Mouse (Mus musculus): ENCODE data around the gene Tpd52l2. TPM values are rescaled to one million over a fixed set of nuclear protein-coding genes. Genes with fewer than 3 reads are reported as not detected.

The Tpd52l2 gene
- polyA plus RNA-seq (2017; shearing (Covaris generic)): 86.9 TPM

DNA sequence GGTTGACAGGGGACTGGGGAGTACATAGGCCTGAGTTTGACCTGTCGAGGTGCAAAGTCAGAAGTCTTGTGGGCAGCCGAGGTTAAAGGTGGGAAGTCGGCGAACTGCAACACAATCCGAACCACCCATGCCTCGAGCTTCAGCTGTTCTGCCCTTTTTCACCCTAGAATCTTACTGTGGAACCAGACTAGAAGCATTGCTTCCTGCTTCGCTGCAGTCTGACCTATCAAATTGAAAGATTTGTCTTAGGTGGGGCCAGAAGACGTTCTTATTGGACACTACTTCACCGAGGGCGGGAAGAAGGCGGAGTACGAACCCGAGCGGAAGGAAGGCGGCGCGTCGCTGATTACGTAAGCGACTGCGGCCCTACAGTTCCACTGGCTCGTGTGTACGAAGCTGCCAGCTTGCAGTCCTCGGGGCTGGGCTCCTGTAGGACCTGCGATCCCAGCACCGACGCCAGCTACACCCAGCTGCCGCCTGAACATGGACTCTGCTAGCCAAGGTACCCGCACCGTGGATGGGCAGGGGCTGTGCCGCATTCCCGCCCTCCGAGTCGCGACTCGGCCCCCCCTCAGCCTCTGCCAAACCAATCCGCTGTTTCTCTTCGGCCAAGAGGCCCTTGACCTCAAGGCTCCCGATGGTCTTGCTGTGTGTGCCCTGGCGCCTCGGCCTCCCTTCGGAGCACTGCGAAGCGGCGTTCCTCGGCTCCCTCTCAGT lies at the start of gene Tpd52l2:
TSS of gene Tpd52l2 (plus strand) at position 312 of the 717 bp plus-strand sequence.

DNA sequence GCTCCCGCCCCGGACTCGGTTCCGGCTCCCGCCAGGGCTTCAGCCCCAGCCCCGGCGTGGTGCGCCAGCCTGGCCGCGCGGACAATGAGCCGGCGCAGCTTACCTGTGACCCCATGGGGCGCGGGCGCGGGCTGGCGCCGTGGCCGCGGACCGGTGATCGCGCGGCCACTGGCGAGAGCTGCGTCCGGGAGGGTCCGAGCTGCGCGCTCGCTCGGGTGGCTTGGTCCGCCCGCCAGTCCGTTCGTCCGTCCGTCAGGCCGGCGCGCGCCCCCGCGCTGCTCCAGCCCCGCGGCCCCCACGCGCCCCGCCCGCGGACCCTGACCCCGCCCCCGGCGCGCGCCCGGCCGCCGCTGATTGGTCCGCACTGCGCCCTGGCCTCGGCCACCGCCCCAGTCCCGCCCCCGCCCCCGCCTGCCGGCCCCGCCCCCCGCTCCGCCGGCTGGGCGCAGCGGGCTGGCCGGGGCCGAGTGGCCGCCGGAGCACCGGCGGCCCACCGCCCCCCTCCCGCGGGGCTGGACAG lies 37.7 kb upstream of the Tpd52l2 start, which contains the start of gene Zbtb46:
TSS of gene Zbtb46 (minus strand) at position 274 of the 520 bp plus-strand sequence.

GRCm38 (mm10) chr2:181493156-181493927 lies 3.6 kb upstream of the Tpd52l2 start, which contains the start of gene Abhd16b:
Gene Abhd16b (plus strand): TSS chr2:181493206.

DNA sequence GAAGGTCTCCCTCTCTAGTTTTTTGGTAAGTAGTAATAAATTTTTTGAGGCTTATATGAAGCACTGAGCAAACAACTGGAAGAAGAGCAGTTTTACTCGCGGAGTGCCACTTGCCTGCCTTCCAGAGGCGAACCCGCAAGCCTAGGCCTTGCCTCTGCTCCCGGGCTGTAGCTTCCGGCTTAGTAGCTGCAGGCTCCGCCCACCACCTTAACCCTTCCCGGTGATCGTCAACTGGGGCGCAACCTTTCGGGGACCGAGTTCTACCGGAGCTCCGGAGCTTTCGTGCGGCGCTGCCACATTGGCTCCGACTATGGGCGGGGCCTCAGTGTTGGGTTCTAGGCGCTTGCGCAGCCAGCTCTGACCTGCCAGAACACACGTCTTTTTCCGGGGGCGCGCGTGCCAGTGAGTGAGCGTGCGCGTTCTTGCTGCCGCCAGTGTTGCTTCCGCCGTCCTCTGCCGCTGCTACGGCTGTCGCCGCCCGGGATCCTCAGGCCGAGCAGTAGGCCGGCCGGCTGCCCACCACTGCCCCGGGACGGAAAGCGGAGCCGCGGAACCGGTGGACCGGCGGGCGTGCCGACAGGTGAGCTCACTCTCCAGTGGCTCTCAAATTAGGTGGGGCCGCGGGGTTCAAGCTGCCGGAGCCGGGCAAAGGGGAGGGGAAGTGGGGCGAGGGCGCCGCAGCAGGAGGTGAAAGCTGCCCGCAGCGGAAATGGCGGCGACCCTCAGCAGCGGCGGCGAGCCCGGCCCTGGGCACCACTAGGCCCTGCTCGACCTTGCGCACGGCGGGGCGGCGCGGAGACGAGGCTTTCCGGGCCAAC lies 23.4 kb downstream of the Tpd52l2 start, which contains the start of gene Dnajc5:
TSS of gene Dnajc5 (plus strand) at position 368 of the 818 bp plus-strand sequence.

Other genes starting within 250 kb of the Tpd52l2 start
- 35.9 TPM for gene Gmeb2, start 209.1 kb upstream of the Tpd52l2 start, polyA plus RNA-seq (2017; shearing (Covaris generic))
- not detected for gene Stmn3, start 182.6 kb upstream of the Tpd52l2 start, polyA plus RNA-seq (2017; shearing (Covaris generic))
- gene Rtel1, start 177.4 kb upstream of the Tpd52l2 start, polyA plus RNA-seq (2017; shearing (Covaris generic)): 89.7 TPM
- gene Zgpat, start 132.2 kb upstream of the Tpd52l2 start, polyA plus RNA-seq (2017; shearing (Covaris generic)): 109 TPM
- gene Arfrp1, start 131.7 kb upstream of the Tpd52l2 start, polyA plus RNA-seq (2017; shearing (Covaris generic)): 133 TPM
- 242 TPM for gene Lime1, start 117.1 kb upstream of the Tpd52l2 start, polyA plus RNA-seq (2017; shearing (Covaris generic))
- 0.42 TPM for gene Zbtb46, start 37.7 kb upstream of the Tpd52l2 start, polyA plus RNA-seq (2017; shearing (Covaris generic))
- gene Abhd16b, start 3.9 kb upstream of the Tpd52l2 start, polyA plus RNA-seq (2017; shearing (Covaris generic)): not detected
- 167 TPM for gene Dnajc5, start 23.3 kb downstream of the Tpd52l2 start, polyA plus RNA-seq (2017; shearing (Covaris generic))
- 130 TPM for gene Uckl1, start 87.8 kb downstream of the Tpd52l2 start, polyA plus RNA-seq (2017; shearing (Covaris generic))
- 90.9 TPM for gene Prpf6, start 94.7 kb downstream of the Tpd52l2 start, polyA plus RNA-seq (2017; shearing (Covaris generic))
- gene Zfp512b, start 95.7 kb downstream of the Tpd52l2 start, polyA plus RNA-seq (2017; shearing (Covaris generic)): 33.9 TPM
- 9.2 TPM for gene Samd10, start 102.1 kb downstream of the Tpd52l2 start, polyA plus RNA-seq (2017; shearing (Covaris generic))
- not detected for gene Gm29797, start 159.9 kb downstream of the Tpd52l2 start, polyA plus RNA-seq (2017; shearing (Covaris generic))
- not detected for gene Sox18, start 174.5 kb downstream of the Tpd52l2 start, polyA plus RNA-seq (2017; shearing (Covaris generic))
- gene Tcea2, start 183.2 kb downstream of the Tpd52l2 start, polyA plus RNA-seq (2017; shearing (Covaris generic)): 21.1 TPM
- gene Rgs19, start 196.8 kb downstream of the Tpd52l2 start, polyA plus RNA-seq (2017; shearing (Covaris generic)): 142 TPM
- not detected for gene Lkaaear1, start 201.3 kb downstream of the Tpd52l2 start, polyA plus RNA-seq (2017; shearing (Covaris generic))
- gene Oprl1, start 217.9 kb downstream of the Tpd52l2 start, polyA plus RNA-seq (2017; shearing (Covaris generic)): 0.35 TPM

Data from naive thymus-derived CD4-positive, alpha-beta T cell, adult 5 months (primary cell).